Mouse (Mus musculus) limb, embryonic 15.5 days (tissue): Measurements from ENCODE around the gene Zzz3. TPM values are rescaled to one million over a fixed set of nuclear protein-coding genes. Genes with fewer than 3 reads are reported as not detected.
A peak's percentile ranks its signal among the peaks of the same experiment; 100 is the strongest.

Experiments used
- ATAC-seq: fragments of 200-750 bp; cut with Nextera tagmentation; 2 replicates; pipeline ENCODE4 v1.8.0; 2017; ENCODE audit warnings: low read depth, moderate TSS enrichment; ENCODE audit not compliant: insufficient number of reproducible peaks, low FRiP score, low TSS enrichment
- H3K27ac ChIP-seq: fragments of 300-500 bp; sonication (generic); 2 replicates; pipeline ENCODE4 v1.5.1; 2015; ENCODE audit warnings: moderate library complexity, mild to moderate bottlenecking, inconsistent platforms
- H3K27me3 ChIP-seq: fragments of 300-500 bp; sonication (generic); 2 replicates; pipeline ENCODE4 v1.6.1; 2015; ENCODE audit warnings: inconsistent platforms
- H3K36me3 ChIP-seq: fragments of 300-500 bp; sonication (generic); 2 replicates; pipeline ENCODE4 v1.6.1; 2015; ENCODE audit warnings: inconsistent platforms
- H3K4me1 ChIP-seq: fragments of 300-500 bp; sonication (generic); 2 replicates; pipeline ENCODE4 v1.6.1; 2015; ENCODE audit warnings: inconsistent platforms
- H3K4me2 ChIP-seq: fragments of 300-500 bp; sonication (generic); 2 replicates; pipeline ENCODE4 v1.6.1; 2015; ENCODE audit warnings: mild to moderate bottlenecking, inconsistent platforms
- H3K4me3 ChIP-seq: fragments of 300-500 bp; sonication (generic); 2 replicates; pipeline ENCODE4 v1.5.1; 2015; ENCODE audit warnings: mild to moderate bottlenecking, inconsistent platforms
- H3K9ac ChIP-seq: fragments of 300-500 bp; sonication (generic); 2 replicates; pipeline ENCODE4 v1.6.1; 2015; ENCODE audit warnings: inconsistent platforms
- H3K9me3 ChIP-seq: fragments of 300-500 bp; sonication (generic); 2 replicates; pipeline ENCODE4 v1.6.1; 2016; ENCODE audit warnings: inconsistent platforms
- WGBS: fragments of 180-500 bp; shearing (Covaris S2); methylation state at CpG from one replicate; pipeline ENCODE4 v1.1.7; 2015; 5-methylcytosine and 5-hydroxymethylcytosine counted together
- polyA plus RNA-seq: library from polyadenylated mRNA; unstranded; fragments of >200 nt; fragmentation: Nextera tagmentation; extraction: Ambion mirVana; gene quantifications from 2 replicates; pipeline ENCODE4 v1.2.1, GENCODE M21; 2015

The Zzz3 gene
- polyA plus RNA-seq, 1 experiment from 2014 or later, result 41.4 TPM

DNA sequence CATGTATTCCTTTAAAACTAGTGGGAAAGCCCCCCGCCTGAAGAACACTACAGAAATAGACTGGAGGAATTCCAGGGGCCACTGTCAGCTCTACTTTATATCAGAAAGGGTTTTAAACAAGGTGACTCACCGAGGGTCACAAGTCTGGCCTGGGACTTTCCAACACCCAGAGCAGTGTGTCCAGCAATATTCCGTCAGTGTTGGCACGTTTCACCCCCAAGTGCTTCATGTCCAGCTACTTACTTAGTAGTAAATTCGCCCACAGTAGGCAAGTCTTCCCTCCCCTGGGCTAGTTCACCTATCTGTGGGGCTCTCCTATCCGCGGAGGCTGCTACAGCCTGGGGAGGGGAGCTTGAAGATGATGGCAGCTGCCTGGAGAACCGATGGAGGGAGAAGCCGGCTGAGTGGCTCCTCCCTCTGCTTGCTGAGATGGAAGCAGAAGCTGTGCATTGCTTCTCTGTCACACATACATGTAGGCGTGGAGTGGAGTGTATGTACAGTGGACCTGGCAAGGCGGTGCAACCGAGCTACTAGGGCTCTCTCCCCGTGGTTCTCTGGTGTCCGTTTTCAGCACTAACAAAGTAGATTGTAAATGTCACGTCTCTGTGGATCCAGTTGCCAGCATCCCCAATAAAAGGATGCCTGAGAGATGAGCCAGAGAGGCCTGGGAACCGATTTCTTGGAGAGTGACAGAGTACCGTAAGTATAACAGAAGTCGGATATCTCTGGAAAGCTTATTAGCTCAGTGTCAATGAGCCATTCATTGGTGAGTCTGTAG is 74.3 kb downstream of the Zzz3 start:
- no peak for ATAC-seq
- Histone ChIP-seq H3K4me1 (peaks cover 14% of the 10 kb centered on the region; the same call in 1 of the 2 replicates), H3K27ac (peak overlapping the region; percentile 30; the same call in 1 of the 2 replicates), H3K9ac (no peak overlapping the region), H3K4me2 (no peak overlapping the region), H3K36me3 (no peaks in the 10 kb centered on the region), H3K4me3 (no peak overlapping the region), H3K9me3 (no peaks in the 10 kb centered on the region), H3K27me3 (no peaks in the 10 kb centered on the region)
- 56% methylated on average over 18 of the region's 18 CpGs for WGBS

DNA sequence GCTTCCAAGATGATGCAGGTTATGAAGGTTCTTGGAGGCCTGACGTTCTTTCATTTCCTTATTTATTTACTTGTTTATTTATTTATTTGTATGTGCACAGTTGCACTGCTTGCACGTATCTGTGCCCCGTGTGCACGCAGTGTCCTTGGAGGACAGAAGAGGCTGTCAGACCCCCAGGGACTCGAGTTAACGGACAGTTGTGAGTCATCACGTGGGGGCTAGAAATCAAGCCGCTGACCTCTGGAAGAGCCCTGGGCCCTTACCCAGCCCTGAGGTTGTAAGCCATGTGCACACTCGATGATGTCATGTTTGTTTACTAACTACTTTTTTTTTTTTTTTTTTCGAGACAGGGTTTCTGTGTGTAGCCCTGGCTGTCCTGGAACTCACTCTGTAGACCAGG is 75.1 kb downstream of the Zzz3 start:
- WGBS, result 83% methylated on average over 10 of the region's 10 CpGs
- Histone ChIP-seq H3K4me3 (no peak overlapping the region), H3K4me1 (peaks cover 16% of the 10 kb centered on the region; the same call in 1 of the 2 replicates), H3K4me2 (no peak overlapping the region), H3K9ac (no peak overlapping the region), H3K27me3 (no peaks in the 10 kb centered on the region), H3K36me3 (no peaks in the 10 kb centered on the region), H3K9me3 (no peaks in the 10 kb centered on the region), H3K27ac (no peak overlapping the region)
- no peak for ATAC-seq

DNA sequence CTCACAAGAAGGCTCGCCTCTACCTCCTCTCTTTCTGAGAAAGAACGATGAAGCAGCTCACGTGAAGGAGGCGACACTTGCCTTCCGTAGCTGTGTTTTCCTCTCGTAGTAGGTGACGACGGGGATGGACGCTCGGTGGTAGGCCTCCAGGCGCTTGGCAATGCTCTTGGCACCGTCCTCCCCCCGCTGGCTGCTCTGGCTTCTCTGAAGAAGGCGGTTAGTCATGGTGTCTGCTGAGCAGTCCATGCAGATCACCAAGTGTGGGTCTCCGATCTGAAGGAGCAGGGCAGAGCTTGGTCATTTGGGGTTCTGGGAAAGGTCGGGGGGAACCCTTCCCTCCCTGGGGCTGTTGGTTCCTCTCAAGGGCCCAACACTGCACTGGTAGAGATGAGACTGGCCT is 77.4 kb downstream of the Zzz3 start:
- no peak for ATAC-seq
- H3K36me3 ChIP-seq, result no peaks in the 10 kb centered on the region
- no peaks in the 10 kb centered on the region for H3K27me3 ChIP-seq
- peaks cover 16% of the 10 kb centered on the region; the same call in 1 of the 2 replicates for H3K4me1 ChIP-seq
- H3K27ac ChIP-seq, result no peak overlapping the region
- no peak overlapping the region for H3K9ac ChIP-seq
- no peak overlapping the region for H3K4me2 ChIP-seq
- no peaks in the 10 kb centered on the region for H3K9me3 ChIP-seq
- WGBS, result 82% methylated on average over 16 of the region's 16 CpGs
- H3K4me3 ChIP-seq, result no peak overlapping the region

DNA sequence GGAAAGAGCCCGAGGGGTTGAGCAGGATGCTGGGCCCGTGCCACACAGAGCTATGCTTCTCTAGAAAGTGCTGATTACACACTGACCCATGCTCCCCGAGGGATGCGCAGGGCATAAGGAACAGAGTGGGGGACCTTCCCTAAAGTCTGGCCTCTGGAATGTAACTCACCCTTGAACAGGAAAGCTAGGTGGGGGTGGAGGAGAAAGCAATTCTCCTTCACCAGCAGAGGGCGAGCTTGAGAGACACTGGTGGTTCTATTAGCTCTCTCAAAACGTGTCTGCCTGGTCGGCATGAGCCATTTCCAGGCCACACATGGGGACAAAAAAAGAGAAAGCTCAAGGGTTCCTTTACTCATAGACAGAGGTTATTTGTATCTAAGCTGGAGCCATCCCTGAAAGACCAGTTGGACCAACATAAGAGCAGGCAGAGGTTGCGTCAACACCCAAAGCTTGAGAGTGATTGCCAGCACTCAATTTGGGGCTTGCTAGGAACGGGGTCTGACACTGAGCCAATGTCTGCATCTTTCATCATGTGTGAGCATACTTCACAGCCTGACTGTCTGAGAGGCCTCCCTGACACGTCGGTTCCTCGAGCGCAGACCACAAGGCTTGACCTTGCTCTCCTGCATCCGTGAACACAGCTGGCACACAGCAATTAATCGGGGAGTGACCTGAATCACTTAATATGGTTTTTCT is 79.5 kb downstream of the Zzz3 start:
- WGBS, result 59% methylated on average over 15 of the region's 15 CpGs
- no peak for ATAC-seq
- Histone ChIP-seq H3K36me3 (no peaks in the 10 kb centered on the region), H3K9me3 (no peaks in the 10 kb centered on the region), H3K9ac (no peak overlapping the region), H3K4me2 (no peak overlapping the region), H3K27me3 (no peaks in the 10 kb centered on the region), H3K4me1 (peaks cover 18% of the 10 kb centered on the region), H3K4me3 (no peak overlapping the region), H3K27ac (no peak overlapping the region)

DNA sequence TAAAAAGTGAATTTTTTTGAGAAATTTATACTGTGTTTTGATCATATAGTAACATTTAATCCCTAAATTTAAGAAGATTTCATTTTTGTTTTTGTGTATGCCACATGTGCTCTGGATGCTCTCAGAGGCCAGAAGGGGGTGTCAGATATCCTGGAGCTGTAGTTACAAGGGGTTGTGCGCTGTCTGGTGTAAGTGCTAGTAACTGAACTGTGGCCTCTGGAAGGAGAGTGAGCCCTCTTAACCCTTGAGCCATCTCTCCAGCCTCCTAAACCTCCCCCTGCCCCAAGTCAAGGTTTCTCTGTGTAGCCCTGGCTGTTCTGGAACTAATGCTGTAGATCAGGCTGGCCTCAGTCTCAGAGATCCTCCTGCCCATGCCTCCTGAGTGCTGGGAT is 80.0 kb downstream of the Zzz3 start:
- no peak overlapping the region for H3K4me2 ChIP-seq
- 81% methylated on average over 1 of the region's 1 CpGs for WGBS
- H3K36me3 ChIP-seq, result no peaks in the 10 kb centered on the region
- H3K4me1 ChIP-seq, result peaks cover 17% of the 10 kb centered on the region
- no peak overlapping the region for H3K4me3 ChIP-seq
- H3K27me3 ChIP-seq, result no peaks in the 10 kb centered on the region
- H3K27ac ChIP-seq, result no peak overlapping the region
- H3K9ac ChIP-seq, result no peak overlapping the region
- ATAC-seq, result no peak
- no peaks in the 10 kb centered on the region for H3K9me3 ChIP-seq

DNA sequence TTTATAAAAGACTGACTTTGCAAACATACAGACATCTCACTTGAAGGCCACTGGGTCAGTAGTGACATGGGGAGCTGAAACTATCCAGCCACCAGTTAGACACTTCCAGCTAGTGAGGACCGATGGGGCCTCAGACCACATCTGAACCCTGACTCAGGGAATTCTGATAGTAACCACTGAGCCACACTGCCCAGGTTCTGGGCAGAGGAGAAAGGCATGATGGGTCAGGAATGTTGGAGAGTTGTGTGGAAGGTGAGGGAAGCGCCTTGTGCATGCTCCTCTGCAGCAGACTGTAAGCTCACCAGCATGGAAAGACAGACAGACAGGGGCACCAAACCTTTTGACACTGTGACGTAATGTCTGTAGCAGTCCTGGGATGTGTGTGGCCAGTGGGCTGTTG is 80.6 kb downstream of the Zzz3 start:
- Histone ChIP-seq H3K9ac (no peak overlapping the region), H3K36me3 (no peaks in the 10 kb centered on the region), H3K4me1 (peaks cover 17% of the 10 kb centered on the region), H3K4me2 (no peak overlapping the region), H3K27me3 (no peaks in the 10 kb centered on the region), H3K4me3 (no peak overlapping the region), H3K27ac (no peak overlapping the region), H3K9me3 (no peaks in the 10 kb centered on the region)
- 90% methylated on average over 3 of the region's 3 CpGs for WGBS
- no peak for ATAC-seq

DNA sequence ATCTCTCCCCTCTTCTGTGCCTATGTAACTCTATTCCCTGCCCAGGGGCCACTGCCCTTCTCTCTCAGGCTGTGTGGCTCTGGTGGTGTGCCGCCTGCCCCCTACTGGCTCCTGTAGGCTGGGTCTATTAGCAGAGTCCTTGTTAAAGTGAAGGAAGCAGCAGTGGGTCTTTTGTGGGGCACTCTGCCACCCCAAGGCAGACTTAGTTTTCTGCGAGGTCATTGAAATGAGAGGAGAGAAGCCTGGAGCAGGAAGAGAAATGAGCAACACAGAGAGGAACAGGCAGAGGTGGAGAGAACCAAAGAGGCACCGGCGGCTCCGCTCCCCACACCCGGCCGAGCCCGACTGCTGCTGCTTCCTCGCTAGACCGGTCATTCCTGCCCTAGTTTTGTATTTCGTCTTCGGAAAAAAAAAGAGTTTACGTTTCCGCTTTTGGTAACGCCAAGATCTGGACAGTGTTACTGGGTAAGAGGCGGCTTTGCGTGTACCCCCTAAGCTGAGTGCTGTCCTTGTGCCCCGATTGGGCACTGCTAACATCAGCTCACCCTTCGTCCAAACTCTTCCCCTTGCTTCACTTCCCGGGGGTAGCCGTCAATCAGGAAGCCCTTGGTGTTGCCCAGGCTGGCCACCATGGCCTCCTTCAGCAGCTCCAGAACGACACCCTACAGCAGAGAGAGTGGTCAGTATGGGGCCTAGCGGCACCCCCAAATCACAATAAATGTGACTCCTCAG is 82.7 kb downstream of the Zzz3 start:
- H3K4me1 ChIP-seq, result peaks cover 20% of the 10 kb centered on the region
- H3K9ac ChIP-seq, result peak overlapping the region; percentile 17; the same call in 1 of the 2 replicates
- H3K27ac ChIP-seq, result peak overlapping the region; percentile 71
- no peaks in the 10 kb centered on the region for H3K9me3 ChIP-seq
- 5% methylated on average over 23 of the region's 23 CpGs for WGBS
- H3K36me3 ChIP-seq, result no peaks in the 10 kb centered on the region
- H3K4me3 ChIP-seq, result peak overlapping the region; percentile 42
- no peaks in the 10 kb centered on the region for H3K27me3 ChIP-seq
- peak; percentile 69; the same call in 1 of the 2 replicates for ATAC-seq
- H3K4me2 ChIP-seq, result peak overlapping the region; percentile 83

DNA sequence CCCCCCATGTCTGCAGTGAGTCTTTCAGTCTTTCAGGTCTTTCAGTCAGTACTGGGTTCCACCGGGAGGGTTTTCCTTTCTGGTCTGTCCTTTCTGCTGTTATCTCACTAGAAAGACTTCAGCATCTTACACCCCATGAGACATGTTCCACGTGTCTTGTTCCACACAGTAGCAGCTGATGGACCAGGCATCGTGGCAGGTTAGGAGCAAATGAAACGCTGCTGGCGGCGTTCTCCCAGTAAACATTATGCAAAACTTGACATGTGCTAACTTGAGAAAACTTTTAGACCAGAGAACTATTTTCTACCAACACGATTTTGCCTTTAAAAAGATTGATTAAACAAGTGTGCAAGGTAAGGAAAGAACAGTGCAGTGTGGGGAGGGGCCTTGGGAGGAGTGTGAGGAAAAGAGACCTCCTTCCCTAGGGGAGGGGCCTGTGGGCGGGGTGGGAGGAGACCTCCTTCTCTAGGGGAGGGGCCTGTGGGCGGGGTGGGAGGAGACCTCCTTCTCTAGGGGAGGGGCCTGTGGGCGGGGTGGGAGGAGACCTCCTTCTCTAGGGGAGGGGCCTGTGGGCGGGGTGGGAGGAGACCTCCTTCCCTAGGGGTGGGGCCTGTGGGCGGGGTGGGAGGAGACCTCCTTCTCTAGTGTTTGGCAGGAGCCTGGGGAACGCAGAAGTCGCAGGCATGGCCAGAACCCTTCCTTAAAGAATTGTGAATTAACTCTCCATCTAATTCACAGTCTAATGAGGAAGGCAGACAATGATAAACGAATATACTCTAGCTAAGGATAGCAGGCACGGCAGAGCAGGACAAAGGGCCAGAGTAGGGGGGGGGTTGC is 83.5 kb downstream of the Zzz3 start:
- Histone ChIP-seq H3K9me3 (no peaks in the 10 kb centered on the region), H3K36me3 (no peaks in the 10 kb centered on the region), H3K4me1 (peaks cover 24% of the 10 kb centered on the region), H3K9ac (peak overlapping the region; percentile 17; the same call in 1 of the 2 replicates), H3K4me2 (peak overlapping the region; percentile 83), H3K4me3 (peak overlapping the region; percentile 42), H3K27me3 (no peaks in the 10 kb centered on the region), H3K27ac (peak overlapping the region; percentile 71)
- ATAC-seq, result peak; percentile 70
- WGBS, result 4% methylated on average over 16 of the region's 16 CpGs

DNA sequence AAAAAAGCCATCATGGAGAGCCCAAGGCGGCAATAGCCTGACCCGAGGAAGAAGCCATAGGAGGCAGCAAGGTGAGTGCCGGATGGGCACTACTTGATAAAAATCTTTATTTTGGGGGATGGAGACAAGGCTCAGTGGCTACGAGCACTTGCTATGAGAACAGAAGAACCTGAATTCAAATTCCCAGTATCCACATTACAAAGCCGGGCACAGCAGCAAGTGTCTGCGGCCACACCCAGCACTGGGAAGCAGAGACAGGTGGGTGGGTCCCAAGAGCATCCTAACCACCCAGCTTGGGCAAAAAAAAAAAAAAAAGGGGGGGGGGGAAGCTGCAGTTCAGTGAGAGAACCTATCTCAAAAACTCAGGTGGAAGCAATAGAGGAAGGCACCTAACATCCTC is 85.1 kb downstream of the Zzz3 start:
- Histone ChIP-seq H3K9me3 (no peaks in the 10 kb centered on the region), H3K4me1 (peaks cover 34% of the 10 kb centered on the region), H3K4me3 (no peak overlapping the region), H3K4me2 (no peak overlapping the region), H3K36me3 (no peaks in the 10 kb centered on the region), H3K27ac (no peak overlapping the region), H3K9ac (no peak overlapping the region), H3K27me3 (no peaks in the 10 kb centered on the region)
- no peak for ATAC-seq
- 88% methylated on average over 6 of the region's 6 CpGs for WGBS

DNA sequence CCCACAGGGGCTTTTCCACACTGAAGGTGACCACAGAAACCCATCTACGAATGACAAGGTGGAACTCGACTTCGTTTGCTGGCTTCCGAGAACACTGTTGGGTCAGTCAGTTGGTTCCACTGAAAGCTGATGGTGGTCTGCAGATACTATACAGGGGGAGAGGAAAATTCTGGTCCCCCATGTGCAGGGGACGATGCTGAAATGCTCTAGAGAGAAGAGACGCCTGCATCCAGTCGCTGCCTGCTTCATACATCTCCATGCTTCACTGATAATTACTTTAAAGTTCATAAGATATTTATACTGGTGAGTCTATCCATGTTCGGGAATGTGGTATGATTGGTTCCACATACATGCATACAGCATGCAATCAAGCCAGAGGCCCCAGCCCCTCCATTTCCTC is 86.9 kb downstream of the Zzz3 start:
- H3K9me3 ChIP-seq, result no peaks in the 10 kb centered on the region
- no peak for ATAC-seq
- H3K4me1 ChIP-seq, result peaks cover 34% of the 10 kb centered on the region
- no peak overlapping the region for H3K4me3 ChIP-seq
- no peak overlapping the region for H3K4me2 ChIP-seq
- H3K36me3 ChIP-seq, result no peaks in the 10 kb centered on the region
- no peaks in the 10 kb centered on the region for H3K27me3 ChIP-seq
- H3K9ac ChIP-seq, result no peak overlapping the region
- WGBS, result 64% methylated on average over 8 of the region's 8 CpGs
- H3K27ac ChIP-seq, result no peak overlapping the region

DNA sequence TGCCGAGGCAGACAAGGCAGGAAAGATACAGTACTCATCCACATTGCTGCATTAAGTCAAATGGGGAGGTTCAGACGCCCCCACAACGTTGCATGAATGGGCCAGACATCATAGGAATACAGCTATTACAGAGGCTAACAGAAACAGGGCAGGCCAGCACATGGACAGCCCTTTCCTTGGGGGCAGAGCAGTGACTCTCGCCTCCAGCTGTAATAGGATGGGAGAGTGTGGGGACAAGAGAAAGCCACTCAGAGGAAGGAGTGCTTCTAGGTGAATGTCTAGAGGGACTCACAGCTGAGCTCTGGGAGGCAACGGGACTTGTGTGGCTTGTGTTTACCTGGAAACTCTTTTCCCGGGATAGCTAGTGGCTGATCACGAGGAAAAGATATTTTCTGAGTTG is 88.5 kb downstream of the Zzz3 start:
- Histone ChIP-seq H3K9ac (no peak overlapping the region), H3K4me2 (no peak overlapping the region), H3K4me3 (no peak overlapping the region), H3K4me1 (peaks cover 20% of the 10 kb centered on the region), H3K9me3 (no peaks in the 10 kb centered on the region), H3K36me3 (no peaks in the 10 kb centered on the region), H3K27ac (peak overlapping the region; percentile 54), H3K27me3 (no peaks in the 10 kb centered on the region)
- 23% methylated on average over 7 of the region's 7 CpGs for WGBS
- 0 out of 2 replicates have a peak, but pooled peaks have one; percentile 40 for ATAC-seq
